Mouse (Mus musculus) frontal cortex, postnatal 25 days (tissue): ENCODE measurements around the gene Ankrd50.

Experiments
- DNase-seq, 2 experiments: peaks; one replicate each; pipeline ENCODE4 v3.0.0; 2022; ENCODE audit warnings: low spot score in 2 of 2

Ankrd50 gene

DNA sequence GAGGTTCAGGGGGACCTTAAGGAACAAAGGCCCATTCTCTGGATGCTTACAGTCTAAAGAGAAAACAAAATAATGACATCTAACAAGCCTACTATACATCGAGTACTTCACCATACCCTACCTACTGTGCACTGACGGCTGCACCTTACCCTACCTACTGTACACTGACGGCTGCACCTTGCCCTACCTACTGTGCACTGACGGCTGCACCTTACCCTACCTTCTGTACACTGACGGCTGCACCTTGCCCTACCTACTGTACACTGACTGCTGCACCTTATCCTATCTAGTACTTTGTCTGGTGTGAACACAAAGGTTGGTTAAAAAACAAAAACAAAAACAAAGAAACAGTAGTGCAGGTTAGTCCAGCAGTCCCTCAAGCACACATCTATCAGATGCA lies 18.5 kb downstream of the Ankrd50 start:
- no peak for DNase-seq

DNA sequence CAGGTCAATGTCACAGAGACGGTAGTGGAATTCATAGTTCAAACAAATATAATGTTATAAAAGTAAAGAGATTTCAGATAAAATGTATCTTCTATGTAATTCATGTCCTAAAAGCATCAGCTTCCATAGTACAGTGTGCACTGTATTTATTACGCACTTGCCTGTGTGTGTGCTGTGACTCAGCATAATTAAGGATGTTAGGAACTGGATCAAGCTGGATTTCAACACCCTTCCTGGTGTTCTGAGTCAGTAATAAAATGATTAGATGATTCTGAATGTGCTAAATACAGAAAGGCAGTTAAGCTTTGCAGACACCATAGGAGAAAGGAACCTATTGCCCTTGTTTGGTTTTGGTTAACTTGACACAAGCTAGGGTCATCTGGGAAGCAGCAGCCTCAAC lies 21.5 kb downstream of the Ankrd50 start:
- no peak for DNase-seq

DNA sequence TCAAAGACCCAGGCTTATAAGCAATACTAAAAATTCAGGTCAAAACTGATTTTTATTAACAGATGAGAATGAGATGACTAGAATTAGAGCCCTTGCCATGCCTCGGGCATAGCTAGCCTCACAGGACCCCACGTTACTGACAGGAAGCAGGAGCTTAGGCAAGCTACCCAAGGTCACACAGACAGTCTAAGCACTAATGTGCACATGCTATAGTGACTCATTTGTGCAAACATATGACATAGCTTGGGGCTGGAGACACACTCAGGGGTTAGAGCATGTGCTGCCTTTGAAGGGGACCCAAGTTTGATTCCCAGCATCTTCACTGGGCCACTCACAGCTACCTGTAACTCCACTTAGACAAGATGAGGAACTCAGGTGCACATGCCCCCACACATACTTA lies 22.9 kb downstream of the Ankrd50 start:
- DNase-seq = no peak

DNA sequence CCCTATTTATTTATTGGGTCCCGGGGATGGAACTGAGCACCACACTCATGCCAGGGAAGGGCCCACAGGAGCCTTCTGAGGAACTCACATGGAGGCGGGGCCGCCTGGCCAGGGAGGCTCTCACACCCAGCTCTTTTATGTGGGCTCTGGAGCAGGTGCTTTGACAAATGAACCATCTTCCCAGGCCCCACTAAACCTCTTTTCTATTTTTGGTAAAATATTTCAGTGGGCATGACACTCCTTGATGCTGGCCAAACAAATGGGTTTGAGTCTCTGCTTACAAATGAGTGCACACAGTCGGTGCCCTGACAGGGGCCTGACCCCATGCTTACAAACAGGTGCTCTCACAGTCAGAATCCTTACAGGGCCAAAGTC lies 24.4 kb downstream of the Ankrd50 start:
- DNase-seq = no peak

DNA sequence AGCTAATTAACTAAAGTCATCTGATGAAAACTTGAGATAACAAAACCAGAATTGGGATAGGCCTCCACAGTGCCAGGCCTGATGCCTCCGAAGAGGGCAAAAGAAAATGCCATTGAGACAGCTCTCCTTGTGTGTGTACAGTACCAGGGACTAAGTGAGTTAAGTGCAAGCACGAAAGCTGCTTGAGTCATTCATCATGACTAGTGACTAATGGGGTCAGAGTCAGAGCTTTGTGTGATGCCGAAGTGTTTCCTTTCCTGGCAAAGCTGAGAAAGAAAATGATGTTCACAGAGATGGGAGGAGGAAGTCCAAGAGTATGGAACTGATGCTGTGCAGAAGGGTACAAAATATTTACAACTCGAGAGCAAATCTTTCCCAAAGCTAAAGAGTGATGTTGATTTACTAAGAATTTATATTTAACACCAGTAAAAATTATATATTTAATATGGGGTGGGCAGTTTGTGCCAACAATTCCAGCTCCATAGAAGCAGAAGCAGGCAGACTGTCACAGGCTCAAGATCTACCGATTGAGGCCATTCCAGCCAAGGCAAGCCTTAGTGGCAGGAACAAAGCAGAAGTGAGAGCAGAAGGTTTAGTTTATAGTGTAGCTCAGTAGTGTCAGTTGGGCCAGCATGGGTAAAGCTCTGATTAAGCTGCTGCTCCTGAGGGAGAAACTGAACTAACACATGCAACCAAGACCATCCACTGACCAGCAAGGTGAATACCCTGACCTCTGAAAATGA lies 25.0 kb downstream of the Ankrd50 start:
- DNase-seq = no peak

DNA sequence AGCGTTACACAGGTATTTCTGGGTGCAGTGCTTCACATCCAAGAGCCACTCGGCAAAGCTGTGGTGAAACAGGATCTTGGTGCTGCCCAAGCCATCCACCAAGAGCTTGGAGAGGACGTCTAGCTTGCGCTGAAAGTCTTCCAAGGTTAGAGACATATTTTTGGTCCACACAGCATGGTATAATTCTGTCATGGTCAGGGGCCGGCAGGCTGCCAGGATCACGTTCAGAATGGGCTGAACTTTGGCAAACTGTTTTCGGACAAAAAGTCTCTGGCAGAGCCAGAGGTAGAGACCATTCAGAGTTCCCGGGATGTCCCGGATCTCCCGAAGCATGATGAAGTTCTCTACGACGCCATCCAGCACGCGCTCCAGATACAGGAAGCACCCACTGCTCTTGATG lies 27.6 kb downstream of the Ankrd50 start:
- no peak for DNase-seq

DNA sequence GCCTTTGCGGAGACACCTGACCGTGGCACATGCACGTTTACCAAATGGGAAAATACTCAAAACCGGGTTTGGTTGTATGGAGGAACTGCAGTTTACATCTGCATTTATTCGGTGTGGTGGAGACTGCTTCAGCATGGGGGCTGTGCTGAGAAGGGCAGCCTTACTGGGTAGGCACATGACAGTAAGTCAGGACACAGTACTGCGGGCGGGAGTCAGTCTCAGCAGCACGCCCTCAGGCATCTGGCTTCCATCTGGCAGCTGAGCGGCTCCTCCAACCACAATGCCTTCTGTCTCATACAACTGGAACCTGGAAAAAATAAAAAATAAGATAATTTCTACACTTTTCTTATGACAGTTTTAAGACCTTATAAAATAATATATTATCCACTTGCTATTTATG lies 32.4 kb downstream of the Ankrd50 start:
- DNase-seq = no peak

DNA sequence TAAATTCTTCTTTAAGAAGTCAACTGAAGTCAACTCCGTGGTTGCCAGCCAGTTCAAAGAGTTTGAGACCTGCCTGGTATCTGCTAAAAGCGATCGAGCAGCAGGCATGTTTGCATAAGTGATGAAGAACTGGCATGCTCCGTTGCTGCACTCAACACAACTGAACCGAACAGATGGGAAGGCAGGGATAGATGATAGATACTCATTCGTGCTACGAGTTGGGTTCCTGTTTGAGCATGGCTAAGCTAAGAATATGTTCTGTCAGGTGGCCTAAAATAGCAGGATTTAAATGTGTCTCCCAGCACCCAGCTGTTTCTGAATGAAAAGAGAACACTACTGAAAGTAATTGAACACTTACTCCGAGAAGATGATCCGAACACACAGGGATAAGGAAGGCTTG lies 38.1 kb downstream of the Ankrd50 start:
- DNase-seq = no peak

DNA sequence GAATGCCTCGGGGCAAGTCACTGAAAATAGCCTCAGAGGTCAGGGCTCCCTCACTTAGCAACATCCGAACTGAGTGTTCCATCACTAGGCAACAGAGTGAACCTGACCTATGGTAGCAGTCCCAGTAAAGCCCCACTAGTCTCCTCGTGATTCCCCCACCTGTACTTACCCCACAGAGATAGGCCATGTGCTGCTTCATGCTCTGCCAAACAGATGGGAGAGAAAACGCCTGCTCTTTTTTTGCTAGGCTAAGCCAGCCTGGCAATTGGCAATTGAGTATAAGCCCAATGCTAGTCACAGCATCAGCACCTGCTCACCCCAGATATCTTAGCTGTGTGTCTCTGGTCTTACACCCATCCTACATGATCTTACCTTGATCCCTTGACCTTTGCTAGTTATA lies 40.8 kb downstream of the Ankrd50 start:
- DNase-seq = no peak

DNA sequence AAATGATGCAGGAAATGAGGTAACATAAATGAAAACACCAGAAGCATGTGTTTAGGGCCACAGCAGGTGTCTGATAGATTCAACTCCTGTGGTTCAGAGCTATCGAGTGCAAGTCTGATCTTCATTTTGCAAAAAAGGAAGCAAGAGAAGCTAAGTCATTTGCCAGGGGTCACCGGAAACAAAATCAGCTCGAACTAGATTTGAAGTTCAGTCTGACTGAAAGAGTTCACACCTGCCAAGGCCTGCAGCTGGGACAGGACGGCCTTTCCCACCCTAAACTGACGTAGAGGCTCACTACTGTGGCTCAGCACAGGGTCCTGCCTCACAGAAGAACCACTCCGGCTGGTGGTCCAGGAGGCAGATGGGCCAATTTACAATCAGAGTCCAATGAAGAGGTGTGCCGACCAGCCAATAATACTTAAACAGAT lies 44.1 kb downstream of the Ankrd50 start:
- DNase-seq = no peak

DNA sequence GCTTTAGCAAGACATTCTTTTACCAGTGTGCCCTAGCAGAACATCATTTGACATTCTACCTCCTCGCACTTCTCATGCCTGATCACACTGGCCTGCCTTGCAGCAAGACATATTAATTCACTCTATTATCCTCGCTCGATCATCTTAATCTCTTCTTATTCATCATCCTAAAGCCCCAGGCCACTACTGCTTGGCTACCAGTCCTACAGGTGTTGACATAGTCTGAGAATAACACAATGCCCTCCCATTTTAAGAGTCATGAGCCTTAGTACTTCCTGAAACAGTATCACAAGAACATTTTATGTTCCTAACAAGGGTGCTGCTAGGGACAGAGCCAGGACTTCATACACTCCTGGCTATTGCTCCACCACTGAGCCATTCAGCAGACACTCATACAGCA lies 48.0 kb downstream of the Ankrd50 start:
- DNase-seq = no peak

DNA sequence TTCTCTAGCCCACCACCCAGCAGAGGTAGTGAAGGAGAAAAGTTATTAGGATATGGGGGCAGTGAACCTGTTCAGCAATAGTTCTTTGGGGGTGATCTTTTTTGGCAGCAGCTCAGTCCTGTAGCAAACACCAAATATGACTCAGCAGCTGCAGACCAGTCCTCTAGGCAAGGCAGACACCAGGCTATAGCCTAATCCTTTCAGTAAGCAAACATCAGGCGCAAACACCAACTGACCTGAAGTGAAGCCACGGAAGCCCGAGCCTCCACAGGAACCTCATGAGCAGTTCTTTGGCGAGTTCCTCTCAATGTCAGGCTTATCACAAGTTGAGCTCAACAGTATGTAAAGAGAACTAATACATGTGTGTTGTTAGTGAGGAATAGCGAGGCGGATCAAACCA lies 48.8 kb downstream of the Ankrd50 start:
- DNase-seq = no peak

DNA sequence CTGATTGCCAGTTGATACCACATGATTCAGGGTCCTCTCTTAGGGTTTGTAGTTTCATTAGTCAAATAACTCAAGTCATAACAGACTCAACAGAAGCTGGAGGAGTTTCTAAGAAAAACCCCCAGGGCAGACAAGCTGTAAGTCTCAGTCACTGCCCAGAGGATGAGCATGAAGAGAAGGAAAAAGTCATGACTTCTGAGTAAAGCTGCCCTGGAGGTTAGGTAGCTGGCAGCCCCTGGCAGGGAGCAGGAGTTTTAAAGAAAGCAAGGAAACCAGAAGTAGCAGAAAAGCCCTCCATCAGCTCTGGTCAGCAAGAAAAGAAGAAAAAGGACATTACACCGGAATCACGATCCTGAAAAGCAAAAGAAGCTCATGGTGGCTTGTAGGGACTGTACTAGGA lies 50.2 kb downstream of the Ankrd50 start:
- DNase-seq = no peak

DNA sequence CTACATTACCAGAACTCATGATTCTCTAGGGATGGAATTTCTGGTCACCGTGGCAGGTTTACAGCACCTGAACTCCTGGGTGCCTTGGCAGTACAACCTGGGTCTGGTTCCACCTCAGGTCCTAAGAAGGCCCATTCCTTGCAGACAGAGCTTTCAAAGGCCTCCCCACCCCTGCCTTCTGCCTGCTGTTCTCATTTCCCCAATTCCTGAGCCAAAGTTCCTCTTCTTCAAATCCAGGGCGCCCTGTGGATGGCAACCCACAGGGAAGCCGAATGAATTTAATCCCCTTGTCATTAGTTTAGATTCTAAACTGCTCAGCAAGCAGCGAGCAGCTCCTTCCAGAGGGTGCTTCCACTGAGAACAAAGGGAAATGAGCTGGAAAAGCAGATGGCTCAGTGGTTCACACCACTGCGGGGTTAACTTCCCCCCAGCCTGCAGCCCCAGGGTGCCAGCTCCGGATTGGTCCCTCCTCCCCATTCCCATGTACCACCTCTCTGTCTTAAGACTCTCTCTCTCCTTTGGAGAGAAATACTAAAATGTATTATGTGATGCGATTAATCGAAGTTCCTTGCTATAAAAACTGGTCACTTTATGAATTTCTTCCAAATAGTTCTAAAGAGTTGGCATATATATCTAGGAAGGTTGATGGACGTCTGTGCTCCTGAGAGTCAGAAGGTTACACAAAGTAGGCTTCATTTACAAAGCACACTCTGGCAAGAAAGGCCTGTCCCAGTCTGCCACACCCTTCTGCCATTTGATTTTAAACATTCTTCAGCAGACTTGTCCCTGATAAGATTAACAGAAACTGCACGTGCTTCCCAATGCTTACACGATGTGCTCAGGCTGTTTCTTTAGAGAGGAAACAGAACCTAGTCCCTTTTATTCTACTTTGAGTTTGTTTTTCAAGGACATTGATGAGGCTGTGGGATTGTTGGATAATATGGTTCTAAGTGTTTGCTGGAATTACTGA lies 50.9 kb downstream of the Ankrd50 start:
- no peak for DNase-seq

DNA sequence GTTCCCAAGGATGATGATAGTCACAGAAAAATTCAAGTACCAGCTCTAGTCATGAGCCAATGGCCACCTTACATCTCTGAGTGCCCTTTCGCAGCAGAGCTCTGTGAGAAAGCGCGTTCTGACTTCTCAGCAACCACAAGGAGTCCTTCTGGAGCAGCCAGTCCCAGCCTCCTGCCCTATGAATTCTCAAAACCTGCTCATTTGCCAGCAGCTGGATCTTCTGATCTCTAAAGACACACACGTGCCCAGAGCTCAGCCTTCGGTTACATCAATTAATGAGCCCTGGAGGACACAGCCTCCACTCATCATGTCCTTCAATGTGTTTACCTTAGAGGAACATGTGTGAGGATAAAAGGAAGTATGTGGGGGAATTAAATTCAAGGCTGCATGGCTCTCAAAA lies 53.2 kb downstream of the Ankrd50 start:
- DNase-seq = no peak

DNA sequence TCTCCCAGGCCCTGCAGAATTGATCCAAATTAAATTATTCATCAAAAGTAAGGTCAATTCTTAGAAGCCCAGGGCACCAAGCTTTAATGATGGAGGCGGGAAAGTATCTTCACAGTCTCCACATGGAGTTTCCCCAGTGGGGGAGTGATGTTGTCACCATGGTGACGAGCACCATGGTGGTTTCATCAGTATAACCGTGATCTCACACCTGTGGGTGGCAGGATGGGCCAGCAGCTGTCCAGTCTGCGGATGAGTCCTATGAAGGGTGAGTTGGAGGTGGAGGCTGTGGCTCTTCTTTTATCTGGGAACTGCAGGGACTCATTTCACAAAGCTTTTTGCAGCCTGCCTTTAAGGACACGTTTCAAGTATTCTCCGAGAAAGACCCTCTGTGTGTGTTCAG lies 53.6 kb downstream of the Ankrd50 start:
- no peak for DNase-seq

DNA sequence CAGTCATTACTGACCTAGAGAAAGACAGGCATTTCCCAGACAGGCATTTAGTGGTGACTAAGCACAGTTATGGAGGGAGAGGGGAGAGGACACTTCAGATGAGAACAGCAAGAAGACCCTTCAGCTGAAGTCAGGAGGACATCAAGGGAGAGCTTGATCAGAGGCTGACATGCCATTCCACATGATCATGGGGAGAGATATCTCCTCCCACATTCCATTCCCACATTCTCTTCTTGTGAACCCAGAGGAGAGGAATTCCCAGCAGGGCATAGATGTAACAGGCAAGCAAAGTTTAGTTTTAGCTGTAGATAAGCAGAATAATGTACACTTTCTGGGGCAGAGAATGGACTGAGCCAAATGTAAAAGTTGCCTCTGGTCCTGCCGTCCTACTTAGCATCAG lies 57.4 kb downstream of the Ankrd50 start:
- no peak for DNase-seq

DNA sequence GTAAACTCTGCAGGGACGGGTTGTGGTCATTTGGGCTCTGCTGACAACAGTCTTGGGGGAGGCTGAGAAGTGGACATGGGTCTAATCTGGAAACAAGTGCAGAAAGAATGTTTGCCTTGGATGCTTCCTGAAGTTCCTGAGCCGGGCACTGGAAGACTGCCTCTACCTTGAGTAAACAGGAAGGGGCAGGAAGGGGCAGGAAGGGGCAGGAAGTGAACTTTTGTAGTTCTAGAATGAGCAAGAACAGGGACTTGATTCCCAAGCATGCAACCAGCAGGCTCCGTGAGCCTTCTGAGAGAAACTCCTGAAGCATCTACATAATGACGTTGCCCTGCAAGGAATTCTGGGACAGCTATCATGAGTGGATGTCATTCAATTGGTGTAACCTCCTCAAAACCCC lies 60.7 kb downstream of the Ankrd50 start:
- no peak for DNase-seq

DNA sequence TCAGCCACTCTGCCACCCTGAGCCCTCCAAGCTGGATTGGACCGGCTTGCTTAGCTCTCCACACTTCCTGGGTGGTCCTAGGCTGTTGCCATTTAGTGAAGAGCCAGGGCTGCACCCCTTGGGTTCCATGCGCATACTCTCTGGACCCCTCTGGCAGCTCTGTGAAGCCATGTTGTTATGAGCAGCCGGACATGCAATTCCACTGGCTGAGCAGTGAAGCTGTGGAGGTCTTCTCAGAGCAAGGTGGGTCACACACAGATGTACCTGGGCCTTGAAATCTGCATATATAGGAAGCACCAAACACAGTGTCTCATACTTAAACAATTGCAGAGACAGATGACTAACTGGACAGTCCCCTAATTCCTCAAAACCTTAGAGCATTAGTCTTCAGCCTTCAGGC lies 64.7 kb downstream of the Ankrd50 start:
- no peak for DNase-seq

DNA sequence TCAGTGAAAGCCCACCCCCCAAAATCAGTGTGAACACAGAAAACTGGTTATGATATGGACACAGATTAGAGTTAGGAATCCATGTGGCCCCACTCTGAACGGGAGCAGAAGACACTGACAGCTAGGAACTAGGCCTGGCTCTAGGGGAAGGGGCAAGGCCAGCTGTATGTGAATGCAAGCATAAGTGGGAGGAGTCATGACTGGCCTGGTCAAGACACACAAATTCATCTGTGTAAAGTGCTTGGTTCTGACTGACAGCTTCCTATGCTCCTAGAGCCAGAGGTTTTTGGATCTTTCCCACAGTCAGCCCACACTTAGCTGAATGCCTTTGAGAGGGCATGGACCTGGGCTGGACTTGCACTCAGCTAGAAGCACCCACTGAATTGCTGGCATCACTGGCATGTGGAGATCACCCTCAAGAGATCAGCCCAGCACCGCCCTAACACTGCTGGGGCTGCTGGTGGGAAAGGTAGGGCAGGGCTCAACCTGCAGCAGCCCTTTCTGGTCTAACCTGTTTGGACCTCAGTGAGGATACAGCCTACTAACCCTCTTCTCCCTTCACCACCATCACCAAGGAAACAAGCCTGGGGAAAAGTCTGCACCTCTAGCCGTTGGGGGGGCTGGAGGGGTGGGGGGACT lies 69.2 kb downstream of the Ankrd50 start:
- DNase-seq = no peak
